Comparison of ENCODE assay signal across 26 mouse cellular contexts in the genomic region with DNA sequence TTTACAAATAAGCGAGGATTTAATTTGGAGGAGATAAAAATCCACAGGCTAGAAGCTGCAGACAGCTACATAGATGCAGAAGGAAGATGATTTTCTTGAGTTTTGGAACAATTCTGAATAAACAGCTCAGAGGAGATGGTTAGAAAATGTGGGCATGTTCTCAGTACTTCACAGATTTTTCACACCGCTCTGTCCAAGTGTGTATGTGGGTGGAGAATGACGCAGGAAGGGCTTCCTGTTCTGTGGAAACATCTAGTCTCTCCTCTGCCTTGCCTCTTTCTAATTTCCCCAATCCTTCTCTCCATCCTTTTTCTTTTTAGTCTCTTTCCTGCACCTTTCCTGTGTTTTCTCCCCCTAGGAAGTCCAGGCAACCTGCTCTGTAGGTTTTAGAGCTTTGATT.
DNase-seq lines count a peak whose midpoint lies in the region; TF ChIP-seq lines count a peak whose summit lies in the region.
"Had no signal": no experiment of that assay in that cellular context is flagged by ENCODE, and none has a peak within 500 bp of the region (broad histone marks: within the 10 kb centered on the region; RNA-seq: fewer than 3 reads in every experiment).

No protein-coding gene starts in this region.

- no peak overlapping the region for H3K4me3 ChIP-seq in thymus, adult 2 months (ENCODE audit: control insufficient read depth, insufficient read depth, low read length)
- H3K4me3 ChIP-seq: embryonic facial prominence, embryonic 12.5 days; heart, embryonic 12.5 days; hindbrain, embryonic 10.5 days; intestine, embryonic 15.5 days; limb, embryonic 10.5 days; liver, embryonic 15.5 days; midbrain, embryonic 10.5 days; myocyte; stomach, embryonic 15.5 days had no signal

- H3K27me3 ChIP-seq in thymus, adult 2 months (ENCODE audit: control insufficient read depth, insufficient read depth, low read length) = no peaks in the 10 kb centered on the region
- H3K27me3 ChIP-seq: embryonic facial prominence, embryonic 12.5 days; heart, embryonic 12.5 days; intestine, embryonic 15.5 days; liver, embryonic 15.5 days; stomach, embryonic 15.5 days had no signal

- H3K27ac ChIP-seq in thymus, adult 2 months (ENCODE audit: control insufficient read depth, insufficient read depth, low read length) = no peak overlapping the region
- H3K27ac ChIP-seq: embryonic facial prominence, embryonic 12.5 days; hindbrain, embryonic 10.5 days; intestine, embryonic 15.5 days; limb, embryonic 10.5 days; liver, embryonic 15.5 days; midbrain, embryonic 10.5 days; stomach, embryonic 15.5 days had no signal

- H3K36me3 ChIP-seq in thymus, adult 2 months (ENCODE audit: control insufficient read depth, insufficient read depth, low read length) = no peaks in the 10 kb centered on the region
- H3K36me3 ChIP-seq: embryonic facial prominence, embryonic 12.5 days; heart, embryonic 12.5 days; hindbrain, embryonic 10.5 days; intestine, embryonic 15.5 days; limb, embryonic 10.5 days; liver, embryonic 15.5 days; midbrain, embryonic 10.5 days; stomach, embryonic 15.5 days had no signal

- H3K4me1 ChIP-seq in thymus, adult 2 months (replicated peaks; ENCODE audit: control insufficient read depth, insufficient read depth, low read length) = no peaks in the 10 kb centered on the region
- H3K4me1 ChIP-seq: embryonic facial prominence, embryonic 12.5 days; heart, embryonic 12.5 days; intestine, embryonic 15.5 days; limb, embryonic 10.5 days; liver, embryonic 15.5 days; stomach, embryonic 15.5 days had no signal

- intact Hi-C loops in left cerebral cortex, postnatal 36 days (cut with DNase I) = loop anchor here (5.0 to 10.0 kb wide), 2 partner anchors 36 to 119 kb away; no protein-coding TSS in a partner anchor
- intact Hi-C loops in gastrocnemius, postnatal 36 days (cut with DNase I) = no loop called here

- no peak for TF ChIP-seq CTCF in thymus, adult 2 months (IDR thresholded peaks at IDR 0.05; ENCODE audit: borderline replicate concordance, control insufficient read depth, extremely low read depth, insufficient read depth, low read length, poor library complexity)

- TF ChIP-seq POLR2A in thymus, adult 2 months (IDR thresholded peaks at IDR 0.05; ENCODE audit: control insufficient read depth, extremely low read depth, insufficient read depth, low read length, poor library complexity) = no peak

- 85% methylated on average over 3 of the region's 3 CpGs for WGBS in thymus, adult 2 months

- peak; percentile 51 for DNase-seq in layer of hippocampus, adult 11-12 months (ENCODE audit: low spot score)
- DNase-seq in layer of hippocampus, postnatal 10 days (ENCODE audit: low spot score in 2 of 2) = no peak
- peak; percentile 91 for DNase-seq in brain, adult 2 months (ENCODE audit: low read depth, low spot score)
- DNase-seq in layer of hippocampus, adult 9-11 months = peak; percentile 67
- DNase-seq in left cerebral cortex, postnatal 36 days (ENCODE audit: low spot score in 2 of 2) = peak; percentile 61 to 62
- DNase-seq in cerebellum, adult 11-12 months = no peak
- DNase-seq in gastrocnemius, postnatal 36 days = no peak
- no peak for DNase-seq in thymus, adult 2 months
- DNase-seq: adrenal gland, postnatal 36 days; cerebellum, adult 11 months; cerebellum, postnatal 10 days; forebrain, postnatal 0 days; heart, postnatal 10 days; kidney, postnatal 4 days; liver; thymus, adult 18-20 months; thymus, postnatal 4 days had no signal

Comparison
In these comparisons a context has a peak if more than half of its experiments do, and no peak if none do; other contexts are left out.
1. DNase-seq: peak in layer of hippocampus, adult 11-12 months (single experiment), brain, adult 2 months (single experiment), layer of hippocampus, adult 9-11 months (single experiment) and left cerebral cortex, postnatal 36 days (2 of 2); none in layer of hippocampus, postnatal 10 days (0 of 2), cerebellum, adult 11-12 months (single experiment), gastrocnemius, postnatal 36 days (0 of 2) and thymus, adult 2 months (single experiment).